18 mouse cellular contexts compared by ENCODE assay signal in genomic region chr7:109467591-109467990, GRCm38 (mm10). TPM values are rescaled to one million over a fixed set of nuclear protein-coding genes. Genes with fewer than 3 reads are reported as not detected.
DNase-seq lines count a peak whose midpoint lies in the region; ATAC-seq and TF ChIP-seq lines count a peak whose summit lies in the region.
"Had no signal": no experiment of that assay in that cellular context is flagged by ENCODE, and none has a peak within 500 bp of the region (broad histone marks: within the 10 kb centered on the region; RNA-seq: fewer than 3 reads in every experiment).

No protein-coding gene starts in this region.

- H3K9me3 ChIP-seq in midbrain, postnatal 0 days (ENCODE audit: low read length): no peaks in the 10 kb centered on the region
- no peaks in the 10 kb centered on the region for H3K9me3 ChIP-seq in midbrain, embryonic 16.5 days (replicated peaks; ENCODE audit: control insufficient read depth, low read length, poor library complexity, severe bottlenecking)
- H3K9me3 ChIP-seq in midbrain, embryonic 13.5 days: no peaks in the 10 kb centered on the region
- H3K9me3 ChIP-seq: heart, embryonic 15.5 days; hindbrain, embryonic 10.5 days; limb, embryonic 12.5 days; liver, embryonic 15.5 days had no signal

- WGBS in heart, adult 2 months: 15% methylated on average over 2 of the region's 2 CpGs
- 60% methylated on average over 2 of the region's 2 CpGs for WGBS in midbrain, postnatal 0 days
- 47% methylated on average over 2 of the region's 2 CpGs for WGBS in midbrain, embryonic 16.5 days
- WGBS in midbrain, embryonic 13.5 days: 61% methylated on average over 2 of the region's 2 CpGs

- peak; percentile 27 for DNase-seq in cerebellum, adult 9-10 months
- no peak for DNase-seq in cerebellum, postnatal 36 days
- DNase-seq in heart, adult 2 months: no peak
- no peak for DNase-seq in heart, adult 18-20 months
- peak; percentile 42 for DNase-seq in midbrain, postnatal 0 days (ENCODE audit: low spot score)
- DNase-seq in mesoderm, embryonic 11.5 days (ENCODE audit: low read depth, low spot score): peak; percentile 16
- DNase-seq: kidney, adult 11 months; thymus, adult 18-20 months had no signal

- H3K9ac ChIP-seq in heart, adult 2 months (ENCODE audit: low read depth, low read length): no peak overlapping the region
- H3K9ac ChIP-seq in midbrain, postnatal 0 days (replicated peaks; ENCODE audit: low read length, poor library complexity, severe bottlenecking): no peak overlapping the region
- no peak overlapping the region for H3K9ac ChIP-seq in midbrain, embryonic 16.5 days (ENCODE audit: low read depth, low read length)
- H3K9ac ChIP-seq in midbrain, embryonic 13.5 days (replicated peaks): no peak overlapping the region
- H3K9ac ChIP-seq: heart, embryonic 15.5 days; limb, embryonic 12.5 days; liver, embryonic 15.5 days had no signal

- intact Hi-C loops in heart, adult 2 months (cut with DNase I): no loop called here

- H3K4me2 ChIP-seq in midbrain, postnatal 0 days (ENCODE audit: low read depth, low read length, poor library complexity, severe bottlenecking): no peak overlapping the region
- no peak overlapping the region for H3K4me2 ChIP-seq in midbrain, embryonic 16.5 days (ENCODE audit: low read length)
- no peak overlapping the region for H3K4me2 ChIP-seq in midbrain, embryonic 13.5 days (replicated peaks)
- H3K4me2 ChIP-seq: heart, embryonic 15.5 days; limb, embryonic 12.5 days; liver, embryonic 15.5 days; midbrain, embryonic 11.5 days had no signal

- ATAC-seq in midbrain, postnatal 0 days (ENCODE audit: low FRiP score): no peak
- ATAC-seq in midbrain, embryonic 16.5 days: no peak
- ATAC-seq in midbrain, embryonic 13.5 days: no peak

- peaks cover 8% of the 10 kb centered on the region for H3K4me1 ChIP-seq in heart, adult 2 months (ENCODE audit: control insufficient read depth, insufficient read depth, low read length)
- H3K4me1 ChIP-seq in midbrain, postnatal 0 days (ENCODE audit: insufficient read depth, low read length): no peaks in the 10 kb centered on the region
- H3K4me1 ChIP-seq in midbrain, embryonic 16.5 days (ENCODE audit: control insufficient read depth, insufficient read depth, low read length): peaks cover 4% of the 10 kb centered on the region
- peaks cover 9% of the 10 kb centered on the region for H3K4me1 ChIP-seq in midbrain, embryonic 13.5 days (replicated peaks)
- H3K4me1 ChIP-seq: limb, embryonic 12.5 days; liver, embryonic 15.5 days had no signal

- no peak for TF ChIP-seq CTCF in heart, adult 2 months (IDR thresholded peaks at IDR 0.05)
- no peak for TF ChIP-seq CTCF in midbrain, postnatal 0 days (IDR thresholded peaks at IDR 0.05)

- H3K79me2 ChIP-seq in heart, adult 2 months (replicated peaks; ENCODE audit: control insufficient read depth, insufficient read depth, low read length): no peaks in the 10 kb centered on the region

- TF ChIP-seq POLR2A in heart, adult 2 months (IDR thresholded peaks at IDR 0.05; ENCODE audit: insufficient read depth, low read depth, low read length): no peak

- no peaks in the 10 kb centered on the region for H3K27me3 ChIP-seq in heart, adult 2 months (ENCODE audit: control insufficient read depth, insufficient read depth, low read length)
- H3K27me3 ChIP-seq in midbrain, postnatal 0 days (ENCODE audit: insufficient read depth, low read length): no peaks in the 10 kb centered on the region
- no peaks in the 10 kb centered on the region for H3K27me3 ChIP-seq in midbrain, embryonic 16.5 days (ENCODE audit: control insufficient read depth, insufficient read depth, low read depth, low read length)
- no peaks in the 10 kb centered on the region for H3K27me3 ChIP-seq in midbrain, embryonic 13.5 days
- H3K27me3 ChIP-seq: heart, embryonic 15.5 days; limb, embryonic 12.5 days; liver, embryonic 15.5 days; Patski had no signal

- H3K36me3 ChIP-seq in heart, adult 2 months (ENCODE audit: control insufficient read depth, insufficient read depth, low read length): no peaks in the 10 kb centered on the region; the same call in 1 of the 2 replicates
- H3K36me3 ChIP-seq in midbrain, postnatal 0 days (ENCODE audit: insufficient read depth, low read length): peaks cover 2% of the 10 kb centered on the region; the same call in 1 of the 2 replicates
- no peaks in the 10 kb centered on the region for H3K36me3 ChIP-seq in midbrain, embryonic 16.5 days (ENCODE audit: control insufficient read depth, insufficient read depth, low read length)
- H3K36me3 ChIP-seq in midbrain, embryonic 13.5 days: no peaks in the 10 kb centered on the region
- H3K36me3 ChIP-seq: heart, embryonic 15.5 days; hindbrain, embryonic 10.5 days; limb, embryonic 12.5 days; liver, embryonic 15.5 days had no signal

- no peak for TF ChIP-seq EP300 in heart, adult 2 months (IDR thresholded peaks at IDR 0.05; ENCODE audit: insufficient read depth, low read depth, low read length)

- peak overlapping the region; percentile 57 for H3K27ac ChIP-seq in heart, adult 2 months
- no peak overlapping the region for H3K27ac ChIP-seq in midbrain, postnatal 0 days (ENCODE audit: low read depth, low read length)
- no peak overlapping the region for H3K27ac ChIP-seq in midbrain, embryonic 16.5 days (ENCODE audit: low read length)
- no peak overlapping the region for H3K27ac ChIP-seq in midbrain, embryonic 13.5 days
- H3K27ac ChIP-seq: heart, embryonic 15.5 days; limb, embryonic 12.5 days; liver, embryonic 15.5 days had no signal

- no peak overlapping the region for H3K4me3 ChIP-seq in heart, adult 2 months
- H3K4me3 ChIP-seq in midbrain, postnatal 0 days (ENCODE audit: low read depth, low read length): no peak overlapping the region
- no peak overlapping the region for H3K4me3 ChIP-seq in midbrain, embryonic 16.5 days (ENCODE audit: low read depth, low read length)
- no peak overlapping the region for H3K4me3 ChIP-seq in midbrain, embryonic 13.5 days (replicated peaks)
- H3K4me3 ChIP-seq: erythroblast, embryonic 14.5 days; heart, embryonic 15.5 days; hindbrain, embryonic 10.5 days; limb, embryonic 12.5 days; liver, embryonic 15.5 days had no signal

RNA-seq across cellular contexts. Expression of gene Stk33, which starts 28.7 kb away (rescaled TPM):
- not detected for total RNA-seq in heart, adult 2 months (2021)
- 0.08 and 0.18 TPM in 2 replicates for polyA plus RNA-seq in heart, adult 2 months (2012; rRNA removed)
- total RNA-seq in heart, adult 18-20 months (2021): under 1 TPM in 1 of 2 experiments, not detected in 1; 0.33 TPM
- total RNA-seq in midbrain, postnatal 0 days (2014; rRNA removed): 6.5 and 6.9 TPM in 2 replicates
- 6.9 and 7.9 TPM in 2 replicates for polyA plus RNA-seq in midbrain, postnatal 0 days (2015; fragmentation: Nextera tagmentation; extraction: Ambion mirVana)
- 8.0 and 10.1 TPM in 2 replicates for polyA plus RNA-seq in midbrain, embryonic 16.5 days (2015; fragmentation: Nextera tagmentation; extraction: Ambion mirVana)
- 12.8 and 17.3 TPM in 2 replicates for polyA plus RNA-seq in midbrain, embryonic 13.5 days (2015; fragmentation: Nextera tagmentation; extraction: Ambion mirVana)
- total RNA-seq: common myeloid progenitor, adult 5-6 weeks had no signal
- polyA plus RNA-seq: erythroblast, embryonic 14.5 days; Patski had no signal

RNA-seq across cellular contexts. Expression of gene Trim66, which starts 40.3 kb away (rescaled TPM):
- total RNA-seq in heart, adult 2 months (2021): under 1 TPM in 1 of 2 experiments, not detected in 1; 0.21 TPM
- 0.14 and 0.15 TPM in 2 replicates for polyA plus RNA-seq in heart, adult 2 months (2012; rRNA removed)
- total RNA-seq in heart, adult 18-20 months (2021): under 1 TPM; 0.07 to 0.23 TPM
- 9.1 and 10.1 TPM in 2 replicates for total RNA-seq in midbrain, postnatal 0 days (2014; rRNA removed)
- 1.4 and 1.9 TPM in 2 replicates for polyA plus RNA-seq in midbrain, postnatal 0 days (2015; fragmentation: Nextera tagmentation; extraction: Ambion mirVana)
- 1.6 and 1.7 TPM in 2 replicates for polyA plus RNA-seq in midbrain, embryonic 16.5 days (2015; fragmentation: Nextera tagmentation; extraction: Ambion mirVana)
- polyA plus RNA-seq in midbrain, embryonic 13.5 days (2015; fragmentation: Nextera tagmentation; extraction: Ambion mirVana): 0.40 and 0.46 TPM in 2 replicates
- polyA plus RNA-seq: erythroblast, embryonic 14.5 days; heart, embryonic 15.5 days; liver, embryonic 15.5 days had no signal

RNA-seq across cellular contexts. Expression of gene Rpl27a, which starts 51.4 kb away (rescaled TPM):
- total RNA-seq in heart, adult 2 months (2021): 100 to 1,000 TPM; 102 to 105 TPM
- polyA plus RNA-seq in heart, adult 2 months (2012; rRNA removed): 136 and 167 TPM in 2 replicates
- total RNA-seq in heart, adult 18-20 months (2021): 10 to 100 TPM; 93.0 to 99.0 TPM
- total RNA-seq in midbrain, postnatal 0 days (2014; rRNA removed): 407 and 426 TPM in 2 replicates
- 84.7 and 92.9 TPM in 2 replicates for polyA plus RNA-seq in midbrain, postnatal 0 days (2015; fragmentation: Nextera tagmentation; extraction: Ambion mirVana)
- 73.6 and 75.9 TPM in 2 replicates for polyA plus RNA-seq in midbrain, embryonic 16.5 days (2015; fragmentation: Nextera tagmentation; extraction: Ambion mirVana)
- polyA plus RNA-seq in midbrain, embryonic 13.5 days (2015; fragmentation: Nextera tagmentation; extraction: Ambion mirVana): 85.2 TPM in 2 replicates

Comparison
In these comparisons a context has a peak if more than half of its experiments do, and no peak if none do; other contexts are left out.
1. DNase-seq: peak in cerebellum, adult 9-10 months (single experiment), midbrain, postnatal 0 days (single experiment) and mesoderm, embryonic 11.5 days (single experiment); none in cerebellum, postnatal 36 days (0 of 2), heart, adult 2 months (0 of 2) and heart, adult 18-20 months (0 of 2).